In genomic region chr11:62816591-62816990, GRCm38 (mm10) we compare ENCODE assay signal across 20 mouse cellular contexts. TPM values are rescaled to one million over a fixed set of nuclear protein-coding genes. Genes with fewer than 3 reads are reported as not detected.
"Had no signal": no experiment of that assay in that cellular context is flagged by ENCODE, and none has a peak within 500 bp of the region (broad histone marks: within the 10 kb centered on the region; RNA-seq: fewer than 3 reads in every experiment).

No protein-coding gene starts in this region.

- H3K27me3 ChIP-seq: kidney, embryonic 15.5 days; limb, embryonic 15.5 days; neural tube, embryonic 13.5 days had no signal

- H3K9ac ChIP-seq: kidney, embryonic 15.5 days; limb, embryonic 15.5 days; liver, embryonic 14.5 days; liver, postnatal 0 days; neural tube, embryonic 13.5 days had no signal

- H3K36me3 ChIP-seq: kidney, embryonic 15.5 days; limb, embryonic 15.5 days; neural tube, embryonic 13.5 days had no signal

- ATAC-seq: liver, postnatal 0 days; midbrain, embryonic 16.5 days had no signal

- H3K4me2 ChIP-seq: kidney, embryonic 15.5 days; limb, embryonic 15.5 days; liver, embryonic 11.5 days; midbrain, embryonic 11.5 days; neural tube, embryonic 13.5 days had no signal

- DNase-seq: kidney, adult 11 months; kidney, adult 8-10 months; kidney, postnatal 10 days; kidney, postnatal 4 days; liver, postnatal 0 days; lung, postnatal 14 days; lung, postnatal 4 days; thymus, adult 2 months; thymus, postnatal 14 days; thymus, postnatal 4 days had no signal

- H3K4me3 ChIP-seq: kidney, embryonic 15.5 days; limb, embryonic 15.5 days; myocyte; neural tube, embryonic 13.5 days had no signal

- H3K27ac ChIP-seq: kidney, embryonic 15.5 days; limb, embryonic 15.5 days; liver, embryonic 14.5 days; neural tube, embryonic 13.5 days; stomach, postnatal 0 days had no signal

- H3K9me3 ChIP-seq: kidney, embryonic 15.5 days; limb, embryonic 15.5 days; neural tube, embryonic 13.5 days had no signal

RNA-seq across cellular contexts. Expression of gene Zfp286, which starts 27.3 kb away (rescaled TPM):
- total RNA-seq: monocyte, adult 5-6 weeks had no signal
- polyA plus RNA-seq: myocyte had no signal

RNA-seq across cellular contexts. Expression of gene Fbxw10, which starts 30.3 kb away (rescaled TPM):
- polyA plus RNA-seq: myocyte had no signal
